8 mouse cellular contexts compared by ENCODE assay signal in genomic region chr17:80560669-80561401, GRCm38 (mm10). TPM values are rescaled to one million over a fixed set of nuclear protein-coding genes. Genes with fewer than 3 reads are reported as not detected.
DNase-seq lines count a peak whose midpoint lies in the region; ATAC-seq and TF ChIP-seq lines count a peak whose summit lies in the region.

No protein-coding gene starts in this region.

- no peaks in the 10 kb centered on the region for H3K36me3 ChIP-seq in heart, embryonic 14.5 days (ENCODE audit: control insufficient read depth, insufficient read depth, low read length)
- H3K36me3 ChIP-seq in liver, embryonic 14.5 days (replicated peaks; ENCODE audit: control insufficient read depth, insufficient read depth, low read depth): no peaks in the 10 kb centered on the region
- no peaks in the 10 kb centered on the region for H3K36me3 ChIP-seq in neural tube, embryonic 11.5 days (ENCODE audit: control insufficient read depth, insufficient read depth, low read length)
- H3K36me3 ChIP-seq in stomach, postnatal 0 days (ENCODE audit: control insufficient read depth, insufficient read depth, low read length): no peaks in the 10 kb centered on the region

- no peak overlapping the region for H3K9ac ChIP-seq in heart, embryonic 14.5 days (ENCODE audit: low read length)
- no peak overlapping the region for H3K9ac ChIP-seq in liver, embryonic 14.5 days (replicated peaks)
- no peak overlapping the region for H3K9ac ChIP-seq in neural tube, embryonic 11.5 days (ENCODE audit: low read length)
- H3K9ac ChIP-seq in stomach, postnatal 0 days (ENCODE audit: low read length): no peak overlapping the region

- TF ChIP-seq CTCF in liver, embryonic 14.5 days (IDR thresholded peaks at IDR 0.05; ENCODE audit: low read depth): peak; percentile 88
- TF ChIP-seq CTCF in stomach, postnatal 0 days (IDR thresholded peaks at IDR 0.05; ENCODE audit: low read depth): peak; percentile 96

- no peak for TF ChIP-seq EP300 in liver, embryonic 14.5 days (IDR thresholded peaks at IDR 0.05; ENCODE audit: low read depth)
- no peak for TF ChIP-seq EP300 in stomach, postnatal 0 days (optimal IDR thresholded peaks at IDR 0.05)

- 0 out of 2 replicates have a peak, but pooled peaks cover 8% of the 10 kb centered on the region for H3K9me3 ChIP-seq in heart, embryonic 14.5 days (ENCODE audit: control insufficient read depth, low read length)
- no peaks in the 10 kb centered on the region for H3K9me3 ChIP-seq in liver, embryonic 14.5 days (ENCODE audit: control insufficient read depth, low read length)
- H3K9me3 ChIP-seq in neural tube, embryonic 11.5 days (ENCODE audit: control insufficient read depth, low read length): no peaks in the 10 kb centered on the region
- H3K9me3 ChIP-seq in stomach, postnatal 0 days (ENCODE audit: control insufficient read depth, low read length): no peaks in the 10 kb centered on the region

- peak; percentile 73 to 79 for DNase-seq in CD8-positive naive resting alpha-beta T cell, adult 2 months (ENCODE audit: low read depth in 2 of 2, low spot score in 2 of 2)
- DNase-seq in brain, embryonic 18.5 days (ENCODE audit: low read depth, low spot score): peak; percentile 43
- DNase-seq in fibroblast of lung, adult 2 months (ENCODE audit: low read depth): peak; percentile 24
- peak; percentile 83 for DNase-seq in kidney, postnatal 14 days
- DNase-seq in liver, embryonic 14.5 days (ENCODE audit: low read depth in 3 of 3, low spot score in 3 of 3): peak; percentile 48 to 54 (median 48)
- peak; percentile 74 for DNase-seq in neural tube, embryonic 11.5 days (ENCODE audit: low spot score)
- peak; percentile 75 for DNase-seq in stomach, postnatal 0 days (ENCODE audit: low spot score)

- WGBS in heart, embryonic 14.5 days: 21% methylated on average over 12 of the region's 12 CpGs
- WGBS in liver, embryonic 14.5 days (ENCODE audit: insufficient replicate concordance): 20% methylated on average over 12 of the region's 12 CpGs
- WGBS in neural tube, embryonic 11.5 days: 25% methylated on average over 12 of the region's 12 CpGs
- WGBS in stomach, postnatal 0 days: 18% methylated on average over 12 of the region's 12 CpGs

- peak overlapping the region; percentile 54 for H3K4me2 ChIP-seq in heart, embryonic 14.5 days (ENCODE audit: low read length)
- peak overlapping the region; percentile 39 for H3K4me2 ChIP-seq in liver, embryonic 14.5 days (ENCODE audit: low read depth)
- no peak overlapping the region for H3K4me2 ChIP-seq in neural tube, embryonic 11.5 days (ENCODE audit: low read depth)
- H3K4me2 ChIP-seq in stomach, postnatal 0 days (replicated peaks; ENCODE audit: low read depth): peak overlapping the region; percentile 39

- no peaks in the 10 kb centered on the region for H3K27me3 ChIP-seq in heart, embryonic 14.5 days (ENCODE audit: control insufficient read depth, insufficient read depth, low read length)
- H3K27me3 ChIP-seq in liver, embryonic 14.5 days (ENCODE audit: control insufficient read depth, insufficient read depth, low read length): no peaks in the 10 kb centered on the region
- H3K27me3 ChIP-seq in neural tube, embryonic 11.5 days (ENCODE audit: control insufficient read depth, insufficient read depth, low read length): no peaks in the 10 kb centered on the region
- no peaks in the 10 kb centered on the region for H3K27me3 ChIP-seq in stomach, postnatal 0 days (ENCODE audit: control insufficient read depth, insufficient read depth, low read length)

- H3K4me1 ChIP-seq in heart, embryonic 14.5 days (ENCODE audit: control insufficient read depth in 2 of 2, insufficient read depth in 2 of 2, low read length in 2 of 2): 0 out of 4 replicates have a peak, but pooled peaks cover 0 to 3% of the 10 kb centered on the region in 2 experiments
- H3K4me1 ChIP-seq in liver, embryonic 14.5 days (replicated peaks; ENCODE audit: control insufficient read depth in 2 of 2, insufficient read depth in 2 of 2, low read length in 1 of 2): no peaks in the 10 kb centered on the region; a peak in 1 of 4 replicates
- no peaks in the 10 kb centered on the region for H3K4me1 ChIP-seq in neural tube, embryonic 11.5 days (ENCODE audit: control insufficient read depth, insufficient read depth, low read length)
- H3K4me1 ChIP-seq in stomach, postnatal 0 days (replicated peaks; ENCODE audit: control insufficient read depth, insufficient read depth): no peaks in the 10 kb centered on the region

- H3K27ac ChIP-seq in heart, embryonic 14.5 days (replicated peaks in 1 of 2; ENCODE audit: control insufficient read depth in 1 of 2, insufficient read depth in 1 of 2, low read depth in 2 of 2, low read length in 2 of 2): no peak overlapping the region
- H3K27ac ChIP-seq in liver, embryonic 14.5 days: no peak overlapping the region
- H3K27ac ChIP-seq in neural tube, embryonic 11.5 days (ENCODE audit: low read depth, low read length): no peak overlapping the region
- H3K27ac ChIP-seq in stomach, postnatal 0 days (replicated peaks): no peak overlapping the region

- ATAC-seq in heart, embryonic 14.5 days (ENCODE audit: insufficient number of reproducible peaks, insufficient read depth, low FRiP score, low read depth): no peak; the same call in 1 of the 2 replicates
- peak; percentile 31; the same call in 1 of the 2 replicates for ATAC-seq in liver, embryonic 14.5 days (ENCODE audit: insufficient read depth)
- ATAC-seq in neural tube, embryonic 11.5 days (ENCODE audit: insufficient read depth, low FRiP score, low TSS enrichment): no peak
- ATAC-seq in stomach, postnatal 0 days (ENCODE audit: low FRiP score, low TSS enrichment): peak; percentile 40

- no peak overlapping the region for H3K4me3 ChIP-seq in heart, embryonic 14.5 days (ENCODE audit: control insufficient read depth in 1 of 2, insufficient read depth in 1 of 2, low read depth in 1 of 2, low read length in 2 of 2)
- no peak overlapping the region for H3K4me3 ChIP-seq in liver, embryonic 14.5 days (ENCODE audit: insufficient read depth in 1 of 2, low read depth in 2 of 2, low read length in 2 of 2)
- H3K4me3 ChIP-seq in neural tube, embryonic 11.5 days (ENCODE audit: low read depth, low read length): no peak overlapping the region
- H3K4me3 ChIP-seq in stomach, postnatal 0 days (ENCODE audit: low read depth, low read length): 0 out of 2 replicates have a peak overlapping the region, but pooled peaks have one; percentile 16

RNA-seq across cellular contexts. Expression of gene Cdkl4, which starts 16.8 kb away (rescaled TPM):
- polyA plus RNA-seq in heart, embryonic 14.5 days (2014; fragmentation: Nextera tagmentation; extraction: Ambion mirVana): not detected in 2 replicates
- polyA plus RNA-seq in liver, embryonic 14.5 days (2012; rRNA removed): 0.11 and 0.13 TPM in 2 replicates
- 0.09 TPM in 1 of 2 replicates, not detected in the other for polyA plus RNA-seq in liver, embryonic 14.5 days (2014; fragmentation: Nextera tagmentation; extraction: Ambion mirVana)
- 4.9 and 7.3 TPM in 2 replicates for polyA plus RNA-seq in neural tube, embryonic 11.5 days (2014; fragmentation: Nextera tagmentation; extraction: Ambion mirVana)
- polyA plus RNA-seq in stomach, postnatal 0 days (2015; fragmentation: Nextera tagmentation; extraction: Ambion mirVana): 0.05 and 0.08 TPM in 2 replicates

Comparison
In these comparisons a context has a peak if more than half of its experiments do, and no peak if none do; other contexts are left out.
1. DNase-seq: peak in every context shown above with its lines; median percentile 83 in kidney, postnatal 14 days; 76 in CD8-positive naive resting alpha-beta T cell, adult 2 months; 75 in stomach, postnatal 0 days; 74 in neural tube, embryonic 11.5 days; 48 in liver, embryonic 14.5 days; 43 in brain, embryonic 18.5 days; 24 in fibroblast of lung, adult 2 months.
2. ATAC-seq: peak in liver, embryonic 14.5 days (single experiment) and stomach, postnatal 0 days (single experiment); none in heart, embryonic 14.5 days (single experiment) and neural tube, embryonic 11.5 days (single experiment).